Mouse (Mus musculus) urinary bladder, postnatal 10 days (tissue): ENCODE results near the gene Zfp747.
"Not testable (repeated sequence)": the region's sequence is repeated elsewhere in the genome, so short reads cannot be mapped to it uniquely, and the experiment has no call there.

Experiments used
- DNase-seq: peaks from one replicate; pipeline ENCODE4 v3.0.0; 2022; ENCODE audit warnings: low spot score

Gene Zfp747

GRCm38 (mm10) chr7:127375271-127376245, at the start of gene Zfp747:
TSS of gene Zfp747 (minus strand) at chr7:127376050.
- peak; percentile 74 for DNase-seq

DNA sequence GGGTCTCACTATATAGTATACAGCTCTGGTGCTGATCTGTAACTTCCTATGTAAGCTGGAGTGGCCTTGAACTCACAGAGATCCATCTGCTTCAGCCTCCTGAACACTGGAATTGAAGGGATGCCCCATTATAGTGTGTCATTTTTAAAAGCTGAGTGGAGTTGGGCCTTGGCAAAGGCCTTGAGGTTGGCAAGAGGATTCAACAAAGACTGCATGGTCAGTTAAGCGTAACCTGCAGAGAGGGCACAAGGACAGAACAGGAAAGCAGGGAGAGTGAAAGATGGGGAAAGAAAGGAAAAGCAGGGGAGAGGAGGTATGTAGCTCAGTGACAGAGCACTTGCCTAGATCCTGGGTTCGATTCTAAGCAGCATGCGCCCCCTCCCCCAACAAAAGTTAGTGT, 49.4 kb upstream of the Zfp747 start:
- no peak for DNase-seq

DNA sequence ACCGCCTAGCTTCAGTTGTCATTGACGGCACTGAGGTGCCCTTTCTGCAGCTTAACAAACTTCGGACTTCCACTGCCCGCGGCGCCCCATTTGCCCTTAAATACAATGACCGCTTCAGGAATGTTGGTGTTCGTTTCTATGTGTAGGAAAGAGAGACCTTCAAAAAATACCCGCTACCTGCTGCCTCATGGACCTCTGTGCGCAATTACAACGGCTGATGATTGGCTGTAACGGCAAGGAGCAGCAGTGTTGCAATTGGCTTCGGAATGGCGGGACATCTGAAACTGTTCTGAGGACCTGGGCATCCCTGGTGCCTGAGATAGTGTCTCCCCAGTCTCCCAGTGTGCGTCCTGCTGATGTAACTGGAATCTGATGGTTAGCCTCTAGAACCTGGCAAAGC, 46.4 kb upstream of the Zfp747 start:
- no peak for DNase-seq

DNA sequence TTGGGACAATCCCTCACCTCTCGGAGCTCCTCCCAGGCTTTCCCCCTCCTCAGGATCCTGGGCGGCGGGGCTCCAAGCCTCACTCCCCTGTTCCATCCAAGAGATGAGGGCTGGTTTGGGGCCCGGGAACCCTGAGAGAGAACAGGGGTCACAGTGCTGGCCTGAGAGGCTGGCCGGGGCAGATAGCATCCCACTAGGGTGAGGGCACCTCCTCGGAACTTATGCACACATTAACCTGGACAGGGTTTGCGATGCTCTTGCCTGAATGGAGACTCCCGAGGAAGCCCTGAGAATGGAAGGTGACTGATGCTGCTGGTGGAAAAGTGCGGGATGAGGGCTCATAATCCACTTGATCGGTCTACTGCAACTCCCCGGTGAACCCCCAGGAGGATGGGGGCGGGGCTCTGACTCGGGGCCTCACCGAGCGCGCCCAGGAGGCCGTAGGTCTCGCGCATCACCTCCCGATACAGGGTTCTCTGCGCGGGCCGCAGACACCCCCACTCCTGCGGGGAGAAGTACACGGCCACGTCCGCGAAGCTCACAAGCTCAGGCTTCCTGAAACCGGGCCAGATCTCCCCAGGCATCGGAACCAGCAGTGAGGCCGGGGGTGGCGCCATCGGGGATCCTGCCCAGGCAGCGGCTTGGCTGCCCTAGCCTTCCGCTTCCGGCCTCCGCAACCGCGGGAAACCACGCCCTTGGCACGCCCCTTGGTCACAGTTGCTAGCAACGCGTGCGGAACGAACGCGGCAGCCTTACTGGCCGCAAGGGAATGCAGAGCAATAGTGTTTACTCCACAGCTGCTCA, 45.7 kb upstream of the Zfp747 start, which contains the start of gene Zfp688:
Gene Zfp688 (minus strand): TSS at position 681 of the 804 bp plus-strand sequence.
- DNase-seq = peak; percentile 83

GRCm38 (mm10) chr7:127411418-127411817, 35.6 kb upstream of the Zfp747 start:
- no peak for DNase-seq

DNA sequence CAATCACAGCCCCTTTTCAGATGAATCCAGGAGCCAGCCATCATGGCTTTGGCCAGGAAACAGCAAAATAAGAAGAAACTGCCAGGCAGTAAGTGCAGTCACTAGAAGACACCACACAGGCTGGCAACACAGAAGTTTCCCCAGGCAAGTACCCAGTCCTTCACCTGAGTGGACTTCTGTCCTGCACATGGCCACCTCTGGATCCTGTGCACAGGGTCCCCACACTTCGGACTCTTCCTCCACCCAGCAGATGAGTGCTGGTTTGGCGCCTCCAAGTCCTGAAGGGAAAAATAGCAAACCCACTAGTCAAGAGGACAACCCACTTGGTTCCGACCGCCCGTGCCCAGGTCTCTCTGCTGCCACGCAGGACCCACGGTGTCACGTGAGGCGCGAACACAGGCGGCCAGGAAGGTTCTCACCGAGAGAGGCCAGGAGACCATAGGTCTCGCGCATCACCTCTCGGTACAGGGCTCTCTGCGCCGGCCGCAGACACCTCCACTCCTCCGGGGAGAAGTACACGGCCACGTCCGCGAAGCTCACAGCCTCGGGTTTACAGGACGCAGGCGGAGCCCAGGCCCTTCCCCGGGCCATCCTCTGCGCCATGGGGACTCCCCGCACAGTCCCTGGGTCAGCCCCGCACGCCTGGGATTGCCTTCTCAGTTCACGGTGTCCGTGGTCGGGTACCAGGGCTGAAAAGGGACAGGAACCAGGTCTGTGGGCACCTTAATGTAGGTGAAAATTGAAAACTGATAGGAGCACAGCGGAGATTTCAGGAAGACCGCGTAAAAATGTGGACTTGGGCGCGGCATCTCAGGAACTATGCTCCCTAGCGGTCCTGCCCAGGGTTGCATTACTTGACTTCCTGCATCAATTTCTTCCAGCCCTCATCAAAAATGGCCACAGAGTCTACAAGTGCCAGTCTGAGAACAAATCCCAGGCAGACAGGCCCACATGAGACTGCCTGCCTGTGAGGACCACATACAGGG, 30.4 kb upstream of the Zfp747 start, which contains the start of gene Zfp764:
Gene Zfp764 (minus strand): TSS at position 821 of the 986 bp plus-strand sequence.
- not testable (repeated sequence) for DNase-seq

- not testable (repeated sequence) for DNase-seq
Observed at GRCm38 (mm10) chr7:127404101-127404500, 28.3 kb upstream of the Zfp747 start.

DNA sequence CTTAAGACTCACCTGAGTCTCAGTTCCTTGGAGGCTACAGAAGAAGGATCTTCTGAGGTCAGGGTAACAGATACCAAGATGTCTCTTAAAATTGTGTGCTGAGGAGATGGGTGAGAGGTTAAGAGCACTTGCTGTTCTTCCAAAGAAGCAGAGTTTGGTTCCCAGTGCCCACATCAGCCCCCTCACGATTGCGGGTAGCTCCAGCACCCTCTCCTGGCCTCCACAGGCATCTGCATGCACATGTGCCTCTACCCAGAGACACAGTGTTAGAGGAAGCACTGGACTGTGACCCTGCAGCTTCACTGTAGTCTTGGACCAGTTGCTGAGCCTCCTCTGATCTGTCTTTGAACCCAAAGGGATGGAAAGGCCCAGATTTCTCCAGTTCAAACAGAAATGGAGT, 27.1 kb upstream of the Zfp747 start:
- DNase-seq = no peak

DNA sequence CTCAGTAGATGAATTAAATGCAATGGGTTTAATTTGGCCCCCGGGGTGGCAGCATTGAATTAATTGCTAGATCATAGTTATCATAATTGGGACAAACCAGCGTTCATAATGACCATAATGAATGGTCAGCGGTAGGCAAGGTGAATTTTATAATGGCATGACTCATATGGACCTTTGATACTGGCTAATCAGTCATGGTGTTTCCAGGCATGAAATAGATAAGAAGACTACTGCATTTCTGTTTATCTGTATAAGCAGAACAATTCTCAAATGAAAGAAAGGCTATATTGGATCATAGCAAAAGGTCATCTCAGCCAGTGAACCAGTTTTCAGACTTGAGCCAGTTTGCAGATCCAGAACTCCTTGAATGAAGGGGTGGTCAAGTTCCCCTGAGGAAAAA, 24.5 kb upstream of the Zfp747 start:
- DNase-seq = no peak

GRCm38 (mm10) chr7:127393944-127394333, 18.1 kb upstream of the Zfp747 start:
- no peak for DNase-seq

- peak; percentile 84 for DNase-seq
Observed at GRCm38 (mm10) chr7:127393157-127393943, 17.5 kb upstream of the Zfp747 start, which contains the start of gene E430018J23Rik. TSS of gene E430018J23Rik (minus strand) at chr7:127393629.

GRCm38 (mm10) chr7:127392251-127392824, 16.5 kb upstream of the Zfp747 start:
- DNase-seq = no peak

GRCm38 (mm10) chr7:127391538-127391937, 15.7 kb upstream of the Zfp747 start:
- DNase-seq = no peak

- no peak for DNase-seq
Observed at GRCm38 (mm10) chr7:127390306-127390705, 14.5 kb upstream of the Zfp747 start.

- not testable (repeated sequence) for DNase-seq
Observed at GRCm38 (mm10) chr7:127388201-127388600, 12.4 kb upstream of the Zfp747 start.

DNA sequence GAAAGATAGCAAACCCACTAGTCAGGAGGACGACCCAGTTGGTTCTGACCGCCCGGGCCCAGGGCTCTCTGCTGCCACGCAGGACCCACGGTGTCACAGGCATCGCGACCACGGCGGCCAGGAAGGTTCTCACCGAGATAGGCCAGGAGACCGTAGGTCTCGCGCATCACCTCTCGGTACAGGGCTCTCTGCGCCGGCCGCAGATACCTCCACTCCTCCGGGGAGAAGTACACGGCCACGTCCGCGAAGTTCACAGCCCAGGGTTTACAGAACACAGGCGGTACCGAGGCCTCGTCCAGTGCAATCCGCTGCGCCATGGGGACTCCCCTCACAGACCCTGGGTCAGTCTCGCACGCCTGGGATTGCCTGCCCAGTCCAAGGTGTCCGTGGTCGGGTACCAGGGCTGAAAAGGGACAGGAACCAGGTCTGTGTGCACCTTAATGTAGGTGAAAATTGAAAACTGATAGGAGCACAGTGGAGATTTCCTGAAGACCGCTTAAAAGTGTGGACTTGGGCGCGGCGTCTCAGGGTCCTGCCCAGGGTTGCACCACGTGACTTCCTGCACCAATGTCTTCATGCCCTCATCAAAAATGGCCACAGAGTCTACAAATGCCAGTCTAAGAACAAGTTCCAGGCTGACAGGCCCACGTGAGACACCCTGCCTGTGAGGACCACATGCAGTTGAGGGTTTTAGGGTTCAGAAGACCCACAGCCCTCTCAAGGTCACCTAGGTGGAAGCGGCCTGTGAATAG, 11.0 kb upstream of the Zfp747 start, which contains the start of gene 9130019O22Rik:
Gene 9130019O22Rik (minus strand): TSS at position 526 of the 752 bp plus-strand sequence.
- no peak for DNase-seq

- not testable (repeated sequence) for DNase-seq
Observed at GRCm38 (mm10) chr7:127385560-127385959, 9.7 kb upstream of the Zfp747 start.

DNA sequence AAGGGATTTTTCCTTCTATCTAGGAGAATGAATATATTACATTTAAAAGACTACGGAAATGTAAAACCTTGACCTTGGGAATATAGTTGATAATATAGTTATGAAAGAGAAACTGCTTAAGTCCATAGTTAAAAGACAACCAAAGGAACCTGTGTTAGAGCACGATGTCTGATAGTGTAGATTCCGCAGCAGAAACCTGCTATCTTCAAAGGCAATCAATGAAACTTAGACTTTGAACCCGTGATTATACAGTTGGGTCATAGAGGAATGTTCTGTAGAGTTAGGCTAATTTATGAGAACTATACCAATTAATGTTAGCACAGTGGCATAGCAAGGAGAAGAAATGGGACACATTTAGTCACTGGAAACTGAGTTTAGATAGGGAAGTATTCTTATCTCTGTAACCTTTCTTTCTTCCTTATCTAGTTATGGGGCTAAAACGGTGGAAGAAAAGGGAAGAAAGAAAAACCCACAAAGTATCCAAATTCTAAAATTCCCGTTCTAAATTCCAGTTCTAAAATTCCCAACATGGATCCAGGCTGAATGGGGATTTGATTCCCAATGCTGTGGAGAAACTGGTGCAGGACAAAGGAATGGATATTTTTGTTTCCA, 2.6 kb upstream of the Zfp747 start:
- DNase-seq = no peak

GRCm38 (mm10) chr7:127371870-127372269, 4.0 kb downstream of the Zfp747 start:
- not testable (repeated sequence) for DNase-seq
